Mouse (Mus musculus) embryonic facial prominence, embryonic 13.5 days (tissue): ENCODE results near the gene Lysmd2. TPM values are rescaled to one million over a fixed set of nuclear protein-coding genes. Genes with fewer than 3 reads are reported as not detected.

Experiments
- ATAC-seq: fragments of 200-750 bp; cut with Nextera tagmentation; 2 replicates; pipeline ENCODE4 v1.8.0; 2017; ENCODE audit warnings: low read depth; ENCODE audit not compliant: insufficient number of reproducible peaks, insufficient read depth, low FRiP score, low TSS enrichment
- H3K27ac ChIP-seq: fragments of 300-500 bp; sonication (generic); 2 replicates; pipeline ENCODE4 v1.5.1; 2015; ENCODE audit warnings: moderate library complexity, mild to moderate bottlenecking, inconsistent platforms
- H3K27me3 ChIP-seq: fragments of 300-500 bp; sonication (generic); 2 replicates; pipeline ENCODE4 v1.6.1; 2015; ENCODE audit warnings: mild to moderate bottlenecking, inconsistent platforms
- H3K36me3 ChIP-seq: fragments of 300-500 bp; sonication (generic); 2 replicates; pipeline ENCODE4 v1.6.1; 2015; ENCODE audit warnings: mild to moderate bottlenecking, inconsistent platforms
- H3K4me1 ChIP-seq: fragments of 300-500 bp; sonication (generic); 2 replicates; pipeline ENCODE4 v1.6.1; 2015; ENCODE audit warnings: inconsistent platforms
- H3K4me2 ChIP-seq: fragments of 300-500 bp; sonication (generic); 2 replicates; pipeline ENCODE4 v1.6.1; 2015; ENCODE audit warnings: moderate library complexity, mild to moderate bottlenecking, inconsistent platforms
- H3K4me3 ChIP-seq: fragments of 300-500 bp; sonication (generic); 2 replicates; pipeline ENCODE4 v1.5.1; 2015; ENCODE audit warnings: mild to moderate bottlenecking, inconsistent platforms
- H3K9ac ChIP-seq: fragments of 300-500 bp; sonication (generic); 2 replicates; pipeline ENCODE4 v1.6.1; 2015; ENCODE audit warnings: mild to moderate bottlenecking, inconsistent platforms
- H3K9me3 ChIP-seq: fragments of 300-500 bp; sonication (generic); 2 replicates; pipeline ENCODE4 v1.6.1; 2016; ENCODE audit warnings: inconsistent platforms
- WGBS: fragments of 180-500 bp; shearing (Covaris S2); methylation state at CpG from one replicate; pipeline ENCODE4 v1.1.7; 2015; ENCODE audit warnings: mixed read lengths; 5-methylcytosine and 5-hydroxymethylcytosine counted together
- polyA plus RNA-seq: library from polyadenylated mRNA; unstranded; fragments of >200 nt; fragmentation: Nextera tagmentation; extraction: Ambion mirVana; gene quantifications from 2 replicates; pipeline ENCODE4 v1.2.1, GENCODE M21; 2015

Lysmd2 gene
- polyA plus RNA-seq, 1 experiment from 2014 or later = 32.8 TPM

GRCm38 (mm10) chr9:75678341-75678740, 52.8 kb downstream of the Lysmd2 start:
- Histone ChIP-seq H3K9ac (no peak overlapping the region), H3K27ac (no peak overlapping the region), H3K4me2 (no peak overlapping the region), H3K36me3 (no peaks in the 10 kb centered on the region), H3K4me1 (no peaks in the 10 kb centered on the region), H3K4me3 (no peak overlapping the region), H3K9me3 (no peaks in the 10 kb centered on the region), H3K27me3 (0 out of 2 replicates have a peak, but pooled peaks cover under 1% of the 10 kb centered on the region)
- no peak for ATAC-seq
- 80% methylated on average over 7 of the region's 7 CpGs for WGBS

- peaks cover 7% of the 10 kb centered on the region for H3K4me1 ChIP-seq
- H3K4me2 ChIP-seq = no peak overlapping the region
- H3K4me3 ChIP-seq = no peak overlapping the region
- no peaks in the 10 kb centered on the region for H3K9me3 ChIP-seq
- H3K27me3 ChIP-seq = peaks cover 5% of the 10 kb centered on the region; the same call in 1 of the 2 replicates
- 77% methylated on average over 4 of the region's 4 CpGs for WGBS
- H3K9ac ChIP-seq = no peak overlapping the region
- H3K27ac ChIP-seq = no peak overlapping the region
- ATAC-seq = no peak
- no peaks in the 10 kb centered on the region for H3K36me3 ChIP-seq
Observed at GRCm38 (mm10) chr9:75679629-75680028, 54.1 kb downstream of the Lysmd2 start.

GRCm38 (mm10) chr9:75680606-75681005, 55.1 kb downstream of the Lysmd2 start:
- Histone ChIP-seq H3K4me3 (no peak overlapping the region), H3K27ac (no peak overlapping the region), H3K9ac (no peak overlapping the region), H3K4me2 (no peak overlapping the region), H3K4me1 (peaks cover 7% of the 10 kb centered on the region), H3K9me3 (no peaks in the 10 kb centered on the region), H3K36me3 (no peaks in the 10 kb centered on the region), H3K27me3 (peaks cover 5% of the 10 kb centered on the region; the same call in 1 of the 2 replicates)
- no peak for ATAC-seq
- 79% methylated on average over 5 of the region's 5 CpGs for WGBS

- Histone ChIP-seq H3K4me3 (peak within 1 kb of the TSS; percentile 34), H3K36me3 (no peaks in the 10 kb centered on the region), H3K4me1 (peaks cover 7% of the 10 kb centered on the region), H3K4me2 (peak within 1 kb of the TSS; percentile 66), H3K27me3 (peaks cover 5% of the 10 kb centered on the region; the same call in 1 of the 2 replicates), H3K9me3 (no peaks in the 10 kb centered on the region), H3K27ac (no peak within 1 kb of the TSS), H3K9ac (no peak within 1 kb of the TSS)
- ATAC-seq = peak; percentile 91; the same call in 1 of the 2 replicates
- WGBS = 7% methylated on average over 42 of the region's 42 CpGs
Observed at GRCm38 (mm10) chr9:75683426-75684191, 58.1 kb downstream of the Lysmd2 start, which contains the start of gene Scg3. Gene Scg3, minus strand, starts transcription at chr9:75684056.

GRCm38 (mm10) chr9:75684292-75684691, 58.8 kb downstream of the Lysmd2 start:
- 64% methylated on average over 4 of the region's 4 CpGs for WGBS
- peak overlapping the region; percentile 34 for H3K4me3 ChIP-seq
- H3K4me1 ChIP-seq = peaks cover 7% of the 10 kb centered on the region
- ATAC-seq = no peak
- H3K9me3 ChIP-seq = no peaks in the 10 kb centered on the region
- H3K36me3 ChIP-seq = no peaks in the 10 kb centered on the region
- peak overlapping the region; percentile 66 for H3K4me2 ChIP-seq
- H3K27ac ChIP-seq = no peak overlapping the region
- no peak overlapping the region for H3K9ac ChIP-seq
- peaks cover 5% of the 10 kb centered on the region; the same call in 1 of the 2 replicates for H3K27me3 ChIP-seq

GRCm38 (mm10) chr9:75684772-75685171, 59.2 kb downstream of the Lysmd2 start:
- H3K36me3 ChIP-seq = no peaks in the 10 kb centered on the region
- H3K27ac ChIP-seq = no peak overlapping the region
- H3K4me2 ChIP-seq = no peak overlapping the region
- peaks cover 7% of the 10 kb centered on the region for H3K4me1 ChIP-seq
- H3K9me3 ChIP-seq = 0 out of 2 replicates have a peak, but pooled peaks cover 1% of the 10 kb centered on the region
- peaks cover 5% of the 10 kb centered on the region; the same call in 1 of the 2 replicates for H3K27me3 ChIP-seq
- no peak for ATAC-seq
- WGBS = 72% methylated on average over 3 of the region's 3 CpGs
- no peak overlapping the region for H3K9ac ChIP-seq
- H3K4me3 ChIP-seq = no peak overlapping the region

Other genes with a start within 250 kb of the Lysmd2 start
- 68.3 and 79.4 TPM in 2 replicates for gene Mapk6, start 215.7 kb upstream of the Lysmd2 start, polyA plus RNA-seq
- 51.0 and 51.1 TPM in 2 replicates for gene Leo1, start 184.2 kb upstream of the Lysmd2 start, polyA plus RNA-seq
- gene Tmod3, start 66.1 kb upstream of the Lysmd2 start, polyA plus RNA-seq = 110 and 137 TPM in 2 replicates
- 19.8 and 23.0 TPM in 2 replicates for gene Tmod2, start 14.4 kb upstream of the Lysmd2 start, polyA plus RNA-seq
- 1.8 and 2.2 TPM in 2 replicates for gene Scg3, start 58.3 kb downstream of the Lysmd2 start, polyA plus RNA-seq
- 9.0 and 13.1 TPM in 2 replicates for gene Bmp5, start 149.6 kb downstream of the Lysmd2 start, polyA plus RNA-seq